Mouse (Mus musculus) heart, adult 2 months (tissue): Measurements from ENCODE around the gene Tmem229a.

Experiments used
- CTCF ChIP-seq: fragments of 200-600 bp; IDR thresholded peaks from 2 replicates; pipeline ENCODE4 v1.8.1; 2022; ENCODE audit warnings: antibody characterized with exemption, mild to moderate bottlenecking, moderate library complexity
- POLR2A ChIP-seq: fragments of 200-500 bp; IDR thresholded peaks from 2 replicates; pipeline ENCODE4 v1.6.1; 2011; ENCODE audit warnings: mild to moderate bottlenecking, low read depth, low read length, control low read depth; ENCODE audit not compliant: insufficient read depth

DNA sequence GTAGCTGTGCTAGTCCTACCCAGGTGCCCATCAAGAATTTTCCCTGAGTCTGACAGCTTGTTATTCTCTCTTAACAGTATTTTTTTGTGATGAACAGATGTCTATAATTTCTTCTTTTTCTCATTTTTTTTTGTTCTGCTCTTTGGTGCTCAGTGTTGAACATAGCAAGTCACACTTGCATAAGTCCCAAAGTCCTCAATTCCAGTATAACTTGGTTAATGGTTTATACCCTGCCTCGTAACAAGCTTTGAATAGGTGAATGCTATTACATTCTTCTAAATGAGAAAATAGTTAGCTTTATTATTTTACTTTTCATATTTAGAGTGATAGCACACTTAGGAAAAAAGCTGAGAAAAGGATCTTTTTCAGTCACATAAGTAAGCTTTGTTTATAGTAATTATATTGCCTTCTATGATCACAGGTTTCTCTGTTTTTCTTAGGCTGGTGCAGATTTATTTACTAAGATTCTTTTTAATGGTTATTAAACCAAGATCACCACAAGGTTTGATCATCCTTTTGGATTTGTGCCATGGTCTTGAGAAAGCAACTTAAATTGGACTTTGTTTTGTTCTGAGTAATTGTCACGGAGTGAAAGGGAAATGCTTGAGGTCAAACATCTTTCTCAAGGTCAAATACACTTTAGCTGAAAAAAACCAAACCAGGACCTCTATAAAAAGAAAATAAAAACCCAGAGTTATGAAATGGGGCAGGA is 45.9 kb downstream of the Tmem229a start:
- TF ChIP-seq POLR2A: no peak
- no peak for TF ChIP-seq CTCF
